Mouse (Mus musculus) stomach, embryonic 16.5 days (tissue): ENCODE results near the gene Dst. TPM values are rescaled to one million over a fixed set of nuclear protein-coding genes. Genes with fewer than 3 reads are reported as not detected.

Experiments used
- ATAC-seq: fragments of 200-750 bp; cut with Nextera tagmentation; 2 replicates; pipeline ENCODE4 v1.8.0; 2017; ENCODE audit warnings: moderate number of reproducible peaks, moderate TSS enrichment; ENCODE audit not compliant: insufficient read depth, low FRiP score
- H3K27ac ChIP-seq: fragments of 300-500 bp; sonication (generic); 2 replicates; pipeline ENCODE4 v1.5.1; 2014; ENCODE audit warnings: low read length
- H3K27me3 ChIP-seq: fragments of 300-500 bp; sonication (generic); 2 replicates; pipeline ENCODE4 v1.6.1; 2014; ENCODE audit warnings: low read length, control low read depth, mixed read lengths; ENCODE audit not compliant: control insufficient read depth, insufficient read depth
- H3K36me3 ChIP-seq: fragments of 300-500 bp; sonication (generic); 2 replicates; pipeline ENCODE4 v1.6.1; 2014; ENCODE audit warnings: low read length; ENCODE audit not compliant: control insufficient read depth, insufficient read depth
- H3K4me1 ChIP-seq: fragments of 300-500 bp; sonication (generic); 2 replicates; pipeline ENCODE4 v1.6.1; 2014; ENCODE audit warnings: low read length, control low read depth, mixed read lengths; ENCODE audit not compliant: control insufficient read depth, insufficient read depth
- H3K4me2 ChIP-seq: fragments of 300-500 bp; sonication (generic); 2 replicates; pipeline ENCODE4 v1.6.1; 2014; ENCODE audit warnings: low read depth, low read length, mixed read lengths
- H3K4me3 ChIP-seq: fragments of 300-500 bp; sonication (generic); replicated peaks from 2 replicates; pipeline ENCODE4 v1.5.1; 2014; ENCODE audit warnings: mild to moderate bottlenecking, low read length
- H3K9ac ChIP-seq: fragments of 300-500 bp; sonication (generic); 2 replicates; pipeline ENCODE4 v1.6.1; 2014; ENCODE audit warnings: low read length
- H3K9me3 ChIP-seq: fragments of 300-500 bp; sonication (generic); replicated peaks from 2 replicates; pipeline ENCODE4 v1.6.1; 2016; ENCODE audit warnings: low read length, control low read depth; ENCODE audit not compliant: control insufficient read depth
- WGBS: fragments of 180-500 bp; shearing (Covaris S2); extraction: QIAGEN DNeasy Blood & Tissue Kit; methylation state at CpG from one replicate; pipeline ENCODE4 v1.1.7; 2014; 5-methylcytosine and 5-hydroxymethylcytosine counted together
- polyA plus RNA-seq: library from polyadenylated mRNA; unstranded; fragments of >200 nt; fragmentation: Nextera tagmentation; extraction: Ambion mirVana; gene quantifications from 2 replicates; pipeline ENCODE4 v1.2.1, GENCODE M21; 2015

Gene Dst
- polyA plus RNA-seq, 1 experiment from 2014 or later: 27.8 TPM

- Histone ChIP-seq H3K36me3 (no peaks in the 10 kb centered on the region), H3K4me1 (no peaks in the 10 kb centered on the region), H3K4me3 (no peak overlapping the region), H3K4me2 (no peak overlapping the region), H3K9me3 (no peaks in the 10 kb centered on the region), H3K9ac (no peak overlapping the region), H3K27me3 (no peaks in the 10 kb centered on the region), H3K27ac (no peak overlapping the region)
- ATAC-seq: no peak
- 84% methylated on average over 4 of the region's 4 CpGs for WGBS
Measured at GRCm38 (mm10) chr1:34017323-34017722, 109.3 kb downstream of the Dst start.

DNA sequence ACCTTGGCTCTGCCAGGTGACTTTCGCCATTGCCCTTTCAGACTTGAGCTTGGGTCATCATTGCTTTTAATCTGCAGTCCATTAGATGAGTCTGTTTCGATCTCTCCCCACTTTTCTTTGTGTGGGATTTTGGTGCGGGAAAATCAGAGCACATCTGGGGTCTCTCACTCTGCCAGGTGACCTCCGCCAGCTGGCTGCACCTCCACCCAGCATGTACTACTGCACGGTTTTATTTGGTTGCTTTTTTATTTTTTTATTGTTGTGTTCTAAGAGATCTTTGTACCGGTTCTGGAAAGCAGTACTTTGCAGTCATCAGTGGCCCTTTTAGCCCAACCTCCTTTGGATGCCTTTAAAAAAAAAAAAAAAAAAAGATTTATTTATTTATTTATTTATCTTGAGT lies 112.6 kb downstream of the Dst start:
- no peaks in the 10 kb centered on the region for H3K4me1 ChIP-seq
- WGBS: 80% methylated on average over 6 of the region's 6 CpGs
- no peak overlapping the region for H3K27ac ChIP-seq
- H3K36me3 ChIP-seq: no peaks in the 10 kb centered on the region
- H3K27me3 ChIP-seq: no peaks in the 10 kb centered on the region
- ATAC-seq: no peak
- H3K9ac ChIP-seq: no peak overlapping the region
- no peak overlapping the region for H3K4me3 ChIP-seq
- no peak overlapping the region for H3K4me2 ChIP-seq
- H3K9me3 ChIP-seq: no peaks in the 10 kb centered on the region

DNA sequence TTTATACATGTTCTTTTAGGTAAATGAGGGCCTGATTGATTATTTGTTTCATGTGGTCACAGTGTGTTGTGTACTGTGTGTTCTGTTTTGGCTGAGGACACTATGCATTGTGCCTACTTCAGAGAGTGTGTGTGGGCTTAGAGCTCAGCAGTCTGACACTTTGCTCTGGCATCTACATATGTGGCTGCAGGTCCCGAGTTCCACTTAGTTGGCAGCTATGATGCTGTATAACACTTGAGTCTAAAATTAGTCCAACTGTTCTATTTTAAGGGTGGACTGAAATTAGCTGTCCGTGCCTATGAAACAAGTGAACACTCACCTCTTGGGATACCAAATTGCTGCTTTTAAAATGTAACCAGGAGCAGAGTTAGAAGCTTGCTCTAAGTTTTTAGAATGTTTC lies 113.5 kb downstream of the Dst start:
- Histone ChIP-seq H3K4me3 (no peak overlapping the region), H3K27ac (no peak overlapping the region), H3K9ac (no peak overlapping the region), H3K9me3 (no peaks in the 10 kb centered on the region), H3K4me1 (no peaks in the 10 kb centered on the region), H3K27me3 (no peaks in the 10 kb centered on the region), H3K4me2 (no peak overlapping the region), H3K36me3 (no peaks in the 10 kb centered on the region)
- WGBS: 60% methylated on average over 2 of the region's 2 CpGs
- no peak for ATAC-seq

GRCm38 (mm10) chr1:34023154-34023553 lies 115.1 kb downstream of the Dst start:
- Histone ChIP-seq H3K27me3 (no peaks in the 10 kb centered on the region), H3K4me3 (no peak overlapping the region), H3K9me3 (no peaks in the 10 kb centered on the region), H3K27ac (no peak overlapping the region), H3K9ac (no peak overlapping the region), H3K36me3 (no peaks in the 10 kb centered on the region), H3K4me2 (no peak overlapping the region), H3K4me1 (no peaks in the 10 kb centered on the region)
- ATAC-seq: no peak
- 72% methylated on average over 9 of the region's 9 CpGs for WGBS

DNA sequence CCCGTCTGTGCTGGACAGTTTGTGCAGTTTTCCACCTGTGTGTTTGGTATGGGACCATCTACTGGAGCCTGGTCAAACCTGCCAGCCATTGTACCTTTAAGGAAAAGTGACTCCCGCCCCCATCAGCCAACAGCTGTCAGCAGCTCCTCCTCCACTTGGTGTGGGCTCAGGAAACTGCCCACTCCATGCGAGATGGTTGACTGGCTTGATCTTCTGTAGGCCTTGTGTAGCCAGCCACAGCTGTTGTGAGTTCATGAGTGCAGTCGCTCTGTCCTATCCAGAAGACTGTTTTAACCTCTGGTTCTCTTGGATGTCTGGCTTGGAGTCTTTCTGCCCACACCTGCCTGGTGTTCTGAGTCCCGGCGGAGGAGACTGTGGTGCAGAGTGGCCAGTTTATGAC lies 117.9 kb downstream of the Dst start:
- Histone ChIP-seq H3K9ac (no peak overlapping the region), H3K36me3 (no peaks in the 10 kb centered on the region), H3K4me2 (no peak overlapping the region), H3K9me3 (no peaks in the 10 kb centered on the region), H3K4me1 (no peaks in the 10 kb centered on the region), H3K4me3 (no peak overlapping the region), H3K27me3 (no peaks in the 10 kb centered on the region), H3K27ac (no peak overlapping the region)
- 77% methylated on average over 6 of the region's 6 CpGs for WGBS
- ATAC-seq: no peak

DNA sequence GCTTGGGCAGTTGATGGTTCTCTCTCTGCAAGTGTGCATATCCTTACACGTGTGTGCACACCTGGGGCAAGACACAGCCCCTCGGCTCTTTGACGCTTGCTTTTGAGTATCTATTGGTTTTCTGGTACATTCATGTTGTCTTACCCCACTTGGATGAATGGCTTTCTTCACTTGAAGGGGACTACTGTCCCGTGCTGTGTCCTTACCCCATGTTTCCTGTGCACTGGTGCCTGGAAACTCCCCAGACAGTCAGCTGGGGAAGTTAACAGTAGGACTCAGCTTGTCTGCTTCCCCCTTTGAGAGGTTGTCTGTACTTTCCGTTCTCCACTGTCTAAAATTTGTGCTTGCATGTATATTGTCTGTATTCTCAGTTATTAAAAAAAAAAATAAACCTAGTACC lies 120.7 kb downstream of the Dst start:
- Histone ChIP-seq H3K4me3 (no peak overlapping the region), H3K27me3 (no peaks in the 10 kb centered on the region), H3K4me2 (no peak overlapping the region), H3K27ac (no peak overlapping the region), H3K9ac (no peak overlapping the region), H3K4me1 (no peaks in the 10 kb centered on the region), H3K9me3 (no peaks in the 10 kb centered on the region), H3K36me3 (no peaks in the 10 kb centered on the region)
- WGBS: 67% methylated on average over 5 of the region's 5 CpGs
- no peak for ATAC-seq

- Histone ChIP-seq H3K4me2 (no peak overlapping the region), H3K27ac (no peak overlapping the region), H3K9ac (no peak overlapping the region), H3K27me3 (no peaks in the 10 kb centered on the region), H3K4me1 (no peaks in the 10 kb centered on the region), H3K4me3 (no peak overlapping the region), H3K9me3 (no peaks in the 10 kb centered on the region), H3K36me3 (no peaks in the 10 kb centered on the region)
- ATAC-seq: no peak
- WGBS: 71% methylated on average over 17 of the region's 17 CpGs
Measured at GRCm38 (mm10) chr1:34030330-34031021, 122.5 kb downstream of the Dst start.

DNA sequence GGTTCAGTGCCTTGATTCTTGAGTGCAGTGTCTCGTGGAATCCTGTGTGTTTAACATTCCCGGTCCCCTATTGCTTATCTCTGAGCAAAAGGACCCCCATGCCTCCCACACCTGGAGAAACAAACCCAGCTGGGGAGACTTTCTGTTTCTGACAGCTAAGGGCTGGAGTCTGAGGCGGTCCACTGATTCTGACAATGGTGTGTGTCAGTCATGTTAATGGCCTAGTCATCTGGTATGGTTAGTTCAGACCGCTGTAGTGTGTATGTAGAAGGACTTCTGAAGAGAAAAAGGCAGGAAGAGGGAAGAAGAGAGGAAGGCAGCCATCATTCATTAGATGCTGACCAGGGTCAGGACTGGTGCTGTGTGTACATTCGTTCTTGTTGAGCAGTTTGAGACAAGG lies 125.0 kb downstream of the Dst start:
- no peaks in the 10 kb centered on the region for H3K27me3 ChIP-seq
- no peak overlapping the region for H3K27ac ChIP-seq
- no peak overlapping the region for H3K4me3 ChIP-seq
- no peak overlapping the region for H3K4me2 ChIP-seq
- 36% methylated on average over 5 of the region's 5 CpGs for WGBS
- no peak overlapping the region for H3K9ac ChIP-seq
- no peaks in the 10 kb centered on the region for H3K36me3 ChIP-seq
- H3K4me1 ChIP-seq: no peaks in the 10 kb centered on the region
- ATAC-seq: no peak
- H3K9me3 ChIP-seq: no peaks in the 10 kb centered on the region

GRCm38 (mm10) chr1:34033478-34033877 lies 125.5 kb downstream of the Dst start:
- Histone ChIP-seq H3K36me3 (no peaks in the 10 kb centered on the region), H3K4me3 (no peak overlapping the region), H3K4me1 (no peaks in the 10 kb centered on the region), H3K4me2 (no peak overlapping the region), H3K9ac (no peak overlapping the region), H3K9me3 (no peaks in the 10 kb centered on the region), H3K27ac (no peak overlapping the region), H3K27me3 (no peaks in the 10 kb centered on the region)
- no peak for ATAC-seq
- WGBS: 90% methylated on average over 1 of the region's 1 CpGs
